ENCODE assay signal across 11 mouse cellular contexts in genomic region chr7:37290493-37291045, GRCm38 (mm10).
DNase-seq lines count a peak whose midpoint lies in the region; ATAC-seq and TF ChIP-seq lines count a peak whose summit lies in the region.
"Had no signal": no experiment of that assay in that cellular context is flagged by ENCODE, and none has a peak within 500 bp of the region (broad histone marks: within the 10 kb centered on the region; RNA-seq: fewer than 3 reads in every experiment).

No protein-coding gene starts in this region.

- no peak overlapping the region for H3K27ac ChIP-seq in heart, embryonic 11.5 days (ENCODE audit: low read depth, low read length)
- H3K27ac ChIP-seq in heart, embryonic 10.5 days = no peak overlapping the region
- no peak overlapping the region for H3K27ac ChIP-seq in embryonic facial prominence, embryonic 10.5 days (replicated peaks)
- no peak overlapping the region for H3K27ac ChIP-seq in hindbrain, embryonic 14.5 days
- no peak overlapping the region for H3K27ac ChIP-seq in midbrain, postnatal 0 days (ENCODE audit: low read depth, low read length)
- H3K27ac ChIP-seq: limb, embryonic 15.5 days had no signal

- 35% methylated on average over 19 of the region's 19 CpGs for WGBS in heart, embryonic 11.5 days (ENCODE audit: insufficient replicate concordance)
- WGBS in heart, embryonic 10.5 days = 19% methylated on average over 19 of the region's 19 CpGs
- 31% methylated on average over 19 of the region's 19 CpGs for WGBS in embryonic facial prominence, embryonic 10.5 days
- WGBS in hindbrain, embryonic 14.5 days = 17% methylated on average over 19 of the region's 19 CpGs
- 23% methylated on average over 19 of the region's 19 CpGs for WGBS in midbrain, postnatal 0 days

- no peak for TF ChIP-seq CTCF in midbrain, postnatal 0 days (IDR thresholded peaks at IDR 0.05)

- no peaks in the 10 kb centered on the region for H3K36me3 ChIP-seq in heart, embryonic 11.5 days (ENCODE audit: control insufficient read depth, insufficient read depth, low read length)
- H3K36me3 ChIP-seq in heart, embryonic 10.5 days = no peaks in the 10 kb centered on the region
- H3K36me3 ChIP-seq in embryonic facial prominence, embryonic 10.5 days (replicated peaks) = no peaks in the 10 kb centered on the region
- H3K36me3 ChIP-seq in hindbrain, embryonic 14.5 days (replicated peaks; ENCODE audit: control insufficient read depth, insufficient read depth) = no peaks in the 10 kb centered on the region
- H3K36me3 ChIP-seq in midbrain, postnatal 0 days (ENCODE audit: insufficient read depth, low read length) = no peaks in the 10 kb centered on the region
- H3K36me3 ChIP-seq: limb, embryonic 15.5 days had no signal

- H3K9ac ChIP-seq in heart, embryonic 11.5 days (ENCODE audit: low read depth, low read length) = no peak overlapping the region
- no peak overlapping the region for H3K9ac ChIP-seq in hindbrain, embryonic 14.5 days
- no peak overlapping the region for H3K9ac ChIP-seq in midbrain, postnatal 0 days (replicated peaks; ENCODE audit: low read length, poor library complexity, severe bottlenecking)
- H3K9ac ChIP-seq: limb, embryonic 15.5 days had no signal

- H3K27me3 ChIP-seq in heart, embryonic 11.5 days (ENCODE audit: control insufficient read depth, insufficient read depth, low read length) = no peaks in the 10 kb centered on the region
- 0 out of 2 replicates have a peak, but pooled peaks cover 4% of the 10 kb centered on the region for H3K27me3 ChIP-seq in heart, embryonic 10.5 days (ENCODE audit: insufficient read depth, poor library complexity, severe bottlenecking)
- H3K27me3 ChIP-seq in embryonic facial prominence, embryonic 10.5 days (replicated peaks; ENCODE audit: low read depth, poor library complexity, severe bottlenecking) = peaks cover 24% of the 10 kb centered on the region
- H3K27me3 ChIP-seq in hindbrain, embryonic 14.5 days (ENCODE audit: control insufficient read depth, insufficient read depth, low read length) = no peaks in the 10 kb centered on the region
- no peaks in the 10 kb centered on the region for H3K27me3 ChIP-seq in midbrain, postnatal 0 days (ENCODE audit: insufficient read depth, low read length)
- H3K27me3 ChIP-seq: limb, embryonic 15.5 days; megakaryocyte, embryonic 14.5 days had no signal

- no peak overlapping the region for H3K4me3 ChIP-seq in heart, embryonic 11.5 days (ENCODE audit: low read depth, low read length)
- H3K4me3 ChIP-seq in heart, embryonic 10.5 days = no peak overlapping the region
- H3K4me3 ChIP-seq in embryonic facial prominence, embryonic 10.5 days = peak overlapping the region; percentile 36
- no peak overlapping the region for H3K4me3 ChIP-seq in hindbrain, embryonic 14.5 days (replicated peaks; ENCODE audit: low read length)
- no peak overlapping the region for H3K4me3 ChIP-seq in midbrain, postnatal 0 days (ENCODE audit: low read depth, low read length)
- H3K4me3 ChIP-seq: limb, embryonic 15.5 days; megakaryocyte, embryonic 14.5 days had no signal

- no peak for DNase-seq in heart, embryonic 10.5 days (ENCODE audit: low spot score)
- peak; percentile 23 for DNase-seq in embryonic facial prominence, embryonic 10.5 days (ENCODE audit: low spot score)
- DNase-seq in hindbrain, embryonic 14.5 days (ENCODE audit: low spot score) = no peak
- DNase-seq in midbrain, postnatal 0 days (ENCODE audit: low spot score) = no peak
- DNase-seq in MN1 (ENCODE audit: low spot score) = no peak
- no peak for DNase-seq in adrenal gland, postnatal 14 days
- no peak for DNase-seq in kidney, adult 11 months
- DNase-seq: right cerebral cortex, postnatal 25 days had no signal

- no peak for ATAC-seq in heart, embryonic 11.5 days (replicated peaks; ENCODE audit: insufficient number of reproducible peaks, low FRiP score, low TSS enrichment)
- ATAC-seq in hindbrain, embryonic 14.5 days (ENCODE audit: low FRiP score) = no peak
- no peak for ATAC-seq in midbrain, postnatal 0 days (ENCODE audit: low FRiP score)

- peak overlapping the region; percentile 29; the same call in 1 of the 2 replicates for H3K4me2 ChIP-seq in heart, embryonic 11.5 days
- H3K4me2 ChIP-seq in hindbrain, embryonic 14.5 days (replicated peaks) = peak overlapping the region; percentile 20
- H3K4me2 ChIP-seq in midbrain, postnatal 0 days (ENCODE audit: low read depth, low read length, poor library complexity, severe bottlenecking) = peak overlapping the region; percentile 26; the same call in 1 of the 2 replicates
- H3K4me2 ChIP-seq: limb, embryonic 15.5 days had no signal

- H3K4me1 ChIP-seq in heart, embryonic 11.5 days (ENCODE audit: control insufficient read depth, insufficient read depth, low read length) = no peaks in the 10 kb centered on the region
- peaks cover 8% of the 10 kb centered on the region; the same call in 1 of the 2 replicates for H3K4me1 ChIP-seq in heart, embryonic 10.5 days
- peaks cover 15% of the 10 kb centered on the region for H3K4me1 ChIP-seq in embryonic facial prominence, embryonic 10.5 days
- peaks cover 23% of the 10 kb centered on the region for H3K4me1 ChIP-seq in hindbrain, embryonic 14.5 days (replicated peaks; ENCODE audit: control insufficient read depth, insufficient read depth, low read length)
- H3K4me1 ChIP-seq in midbrain, postnatal 0 days (ENCODE audit: insufficient read depth, low read length) = peaks cover 5% of the 10 kb centered on the region; the same call in 1 of the 2 replicates
- H3K4me1 ChIP-seq: megakaryocyte, embryonic 14.5 days had no signal

- H3K9me3 ChIP-seq in heart, embryonic 11.5 days (replicated peaks; ENCODE audit: control insufficient read depth, low read length) = no peaks in the 10 kb centered on the region
- no peaks in the 10 kb centered on the region for H3K9me3 ChIP-seq in heart, embryonic 10.5 days
- H3K9me3 ChIP-seq in embryonic facial prominence, embryonic 10.5 days = no peaks in the 10 kb centered on the region
- H3K9me3 ChIP-seq in hindbrain, embryonic 14.5 days (ENCODE audit: control insufficient read depth, low read length) = no peaks in the 10 kb centered on the region
- no peaks in the 10 kb centered on the region for H3K9me3 ChIP-seq in midbrain, postnatal 0 days (ENCODE audit: low read length)
- H3K9me3 ChIP-seq: limb, embryonic 15.5 days had no signal
